Mouse (Mus musculus): Measurements from ENCODE around the gene Ttll5. TPM values are rescaled to one million over a fixed set of nuclear protein-coding genes. Genes with fewer than 3 reads are reported as not detected.

Ttll5 gene
- polyA plus RNA-seq, 1 experiment: 7.3 TPM

DNA sequence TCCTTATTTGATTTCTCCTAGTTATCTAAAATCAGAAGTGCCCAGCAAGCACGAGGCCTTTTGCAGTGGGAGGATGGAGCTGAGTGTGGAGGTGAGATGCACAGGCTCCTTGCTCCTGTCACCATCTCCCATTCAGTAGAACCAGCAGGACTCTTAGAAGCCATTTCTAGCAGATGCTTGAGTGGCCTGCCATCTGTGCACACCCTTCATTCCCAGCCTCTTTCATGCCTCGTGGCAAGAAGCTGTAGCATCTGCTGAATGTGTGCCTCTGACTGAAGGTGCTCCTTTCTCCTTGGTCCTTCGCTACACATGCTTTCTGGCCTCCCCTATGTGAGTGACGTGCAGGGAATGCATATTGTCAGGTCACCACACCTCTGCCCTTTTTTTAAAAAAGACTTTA is 143.9 kb downstream of the Ttll5 start:
- no peak for DNase-seq (ENCODE audit: low spot score)

DNA sequence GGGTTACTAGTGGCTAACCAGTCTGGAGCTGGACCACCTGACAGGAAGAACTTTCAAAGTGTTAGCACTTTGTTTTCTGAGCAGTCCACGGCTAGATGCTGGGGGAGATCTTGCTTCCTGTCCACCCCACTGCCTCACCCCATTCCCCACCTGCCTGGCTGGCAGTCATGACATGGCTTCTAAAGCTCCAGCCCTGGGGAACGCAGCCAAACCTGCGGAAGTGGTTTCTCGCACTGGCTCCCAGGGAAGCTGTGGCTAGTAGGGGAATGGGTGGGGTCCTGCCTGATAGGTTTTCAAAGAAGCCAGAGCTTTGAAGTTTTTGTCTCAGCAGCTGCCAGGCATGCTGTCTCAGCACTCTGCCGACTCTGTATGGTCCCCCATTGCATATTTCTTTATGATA is 145.1 kb downstream of the Ttll5 start:
- DNase-seq (ENCODE audit: low spot score): no peak

DNA sequence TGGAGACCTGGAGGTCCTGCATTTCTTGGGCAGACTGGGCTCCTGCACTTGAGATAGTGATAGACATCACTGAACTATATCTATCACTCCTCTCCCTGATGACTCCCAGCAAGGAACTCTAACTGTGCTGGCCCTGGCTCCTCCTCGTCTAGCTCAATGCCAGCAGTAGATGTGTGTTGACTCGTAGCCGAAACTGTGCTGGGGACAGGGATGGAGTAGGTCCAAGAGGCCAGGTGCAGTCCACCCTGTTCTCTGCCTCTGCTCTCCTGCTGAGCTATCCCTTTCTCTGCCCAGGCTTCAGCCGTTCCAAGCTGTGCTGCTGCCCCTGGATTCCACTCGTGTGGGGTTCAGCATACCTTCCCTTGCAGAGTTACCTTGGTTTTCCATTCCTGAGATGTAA is 145.7 kb downstream of the Ttll5 start:
- DNase-seq (ENCODE audit: low spot score): no peak

DNA sequence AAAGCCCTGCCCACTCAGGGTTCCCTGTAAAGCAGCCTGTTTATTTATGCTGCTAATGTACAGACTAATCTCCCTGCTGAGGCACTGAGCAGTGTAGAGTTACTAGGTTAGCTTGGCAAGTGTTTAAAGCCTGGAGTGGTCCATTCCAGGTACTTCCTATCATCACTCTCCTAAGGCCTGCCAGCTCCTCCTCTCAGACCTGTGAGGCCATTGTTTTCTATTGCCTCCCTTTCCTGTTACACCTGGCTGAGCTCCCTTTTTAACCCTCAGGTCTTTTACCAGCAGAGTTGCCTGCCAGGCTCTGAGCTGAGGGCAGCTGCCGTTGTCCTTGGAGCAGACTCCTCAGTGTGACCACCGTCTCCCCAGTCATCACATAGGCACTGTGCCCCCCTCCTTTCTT is 146.3 kb downstream of the Ttll5 start:
- no peak for DNase-seq (ENCODE audit: low spot score)

DNA sequence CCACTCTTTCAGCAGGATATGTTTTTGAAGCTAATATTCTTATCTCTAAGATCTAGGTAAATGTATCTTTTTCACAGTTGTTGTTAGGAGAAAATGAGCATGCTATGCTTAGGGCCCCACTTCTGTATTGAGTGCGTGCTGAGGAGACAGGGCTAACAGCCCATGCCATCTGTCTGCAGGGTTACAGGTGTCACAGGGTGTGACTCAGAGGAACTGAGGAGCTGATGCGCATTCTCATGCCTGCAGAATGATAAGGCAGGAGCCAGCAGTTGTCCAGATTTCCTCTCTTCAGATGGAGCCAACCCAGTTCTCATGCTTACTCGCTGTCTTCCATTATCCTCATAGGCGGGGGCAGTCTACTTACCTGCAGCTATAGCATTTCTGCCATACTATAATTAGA is 147.2 kb downstream of the Ttll5 start:
- DNase-seq (ENCODE audit: low spot score): no peak

DNA sequence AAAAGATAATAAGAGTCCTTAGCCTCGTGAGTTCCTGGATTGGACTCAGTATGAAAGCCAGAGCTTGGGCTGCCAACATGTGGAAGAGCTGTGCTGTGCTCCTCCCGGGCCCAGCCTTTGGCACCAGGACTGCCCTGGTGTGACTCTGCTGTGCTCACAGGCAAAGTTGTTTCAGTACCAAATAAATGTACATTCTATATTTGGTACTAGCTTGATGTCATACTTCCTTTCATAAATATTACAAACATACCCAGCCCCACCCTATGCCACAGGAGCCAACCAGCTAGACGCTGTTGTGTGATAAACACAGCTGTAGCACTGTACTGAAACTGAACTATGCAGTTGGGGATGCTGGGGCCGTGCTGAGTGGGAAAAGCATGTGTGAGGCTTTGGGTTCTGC is 149.1 kb downstream of the Ttll5 start:
- no peak for DNase-seq (ENCODE audit: low spot score)

DNA sequence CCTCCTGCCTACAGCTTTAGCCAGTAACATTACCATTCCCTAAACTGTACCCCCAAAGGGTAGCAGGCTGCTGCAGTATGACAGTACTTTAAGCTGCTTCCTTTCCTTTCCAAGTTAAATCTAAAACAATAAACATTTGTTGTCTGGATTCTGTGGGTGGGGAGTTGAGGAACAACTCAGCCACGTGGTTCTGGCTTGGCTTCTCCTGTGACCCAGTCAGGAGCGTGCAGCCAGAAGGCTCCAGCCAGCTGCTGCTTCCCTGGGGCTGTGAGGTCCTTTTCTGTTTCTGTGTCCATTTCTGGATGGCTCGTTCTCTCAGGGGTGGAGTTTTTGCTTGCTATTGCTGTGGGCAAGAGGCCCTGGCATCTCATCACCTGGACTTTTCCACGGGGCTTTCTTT is 149.6 kb downstream of the Ttll5 start:
- DNase-seq (ENCODE audit: low spot score): no peak

DNA sequence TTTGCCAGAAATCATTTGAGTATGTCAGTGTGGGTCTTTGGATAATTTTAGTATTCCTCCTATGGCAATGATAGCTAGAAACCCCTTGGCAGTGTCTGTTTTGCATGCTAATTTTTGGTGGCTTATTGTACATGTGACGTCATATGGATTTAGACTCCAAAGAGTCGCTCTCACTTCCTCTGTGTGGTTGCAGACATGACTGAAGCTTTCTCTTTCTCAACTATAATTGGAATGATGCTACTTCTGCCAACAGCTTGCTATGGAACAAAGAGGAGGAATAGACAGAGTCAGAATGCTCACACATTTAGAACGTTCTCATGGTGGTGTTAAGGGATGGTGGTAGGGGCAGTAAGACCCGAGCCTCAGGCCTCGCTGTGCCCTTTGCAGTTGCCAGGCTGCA is 155.5 kb downstream of the Ttll5 start:
- no peak for DNase-seq (ENCODE audit: low spot score)

DNA sequence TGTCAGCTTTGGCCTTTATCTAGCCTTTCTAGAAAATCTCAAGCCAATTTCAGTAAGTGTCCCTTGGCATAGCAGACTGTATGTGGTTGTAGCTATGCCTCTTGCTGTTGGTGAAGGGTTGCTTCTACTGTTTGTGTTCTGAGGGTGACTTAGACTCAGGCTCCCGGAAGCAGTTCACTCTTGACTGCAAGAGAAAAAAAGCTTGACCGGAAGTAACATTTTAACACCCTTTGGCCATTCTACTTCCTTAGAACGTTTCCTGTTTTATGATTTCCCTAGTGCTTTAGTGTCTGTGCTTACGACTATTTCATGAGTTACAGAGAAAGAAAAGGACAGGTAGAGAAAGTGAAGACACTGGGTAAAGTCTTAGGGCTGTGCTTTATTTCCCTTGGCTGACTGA is 161.1 kb downstream of the Ttll5 start:
- DNase-seq (ENCODE audit: low spot score): no peak

DNA sequence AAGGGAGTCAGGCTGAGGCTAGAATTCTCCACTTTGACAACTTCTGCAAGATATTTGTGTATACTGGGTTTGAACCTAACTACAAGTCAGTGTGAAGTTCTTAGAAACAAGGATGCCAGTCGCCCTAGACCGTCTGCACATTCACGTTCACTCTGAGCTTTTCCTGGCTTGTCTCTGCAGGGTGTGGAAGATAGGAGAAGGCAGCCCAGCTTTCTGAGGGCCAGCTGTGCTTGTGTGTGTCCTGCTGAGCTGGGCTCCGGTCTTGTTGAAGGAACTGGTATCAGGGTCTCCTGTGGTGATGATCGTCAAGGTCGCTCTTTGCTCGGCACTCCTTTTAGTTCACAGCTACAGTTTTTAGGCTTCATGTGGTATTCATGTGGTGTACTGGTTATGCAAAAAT is 161.6 kb downstream of the Ttll5 start:
- DNase-seq (ENCODE audit: low spot score): no peak

DNA sequence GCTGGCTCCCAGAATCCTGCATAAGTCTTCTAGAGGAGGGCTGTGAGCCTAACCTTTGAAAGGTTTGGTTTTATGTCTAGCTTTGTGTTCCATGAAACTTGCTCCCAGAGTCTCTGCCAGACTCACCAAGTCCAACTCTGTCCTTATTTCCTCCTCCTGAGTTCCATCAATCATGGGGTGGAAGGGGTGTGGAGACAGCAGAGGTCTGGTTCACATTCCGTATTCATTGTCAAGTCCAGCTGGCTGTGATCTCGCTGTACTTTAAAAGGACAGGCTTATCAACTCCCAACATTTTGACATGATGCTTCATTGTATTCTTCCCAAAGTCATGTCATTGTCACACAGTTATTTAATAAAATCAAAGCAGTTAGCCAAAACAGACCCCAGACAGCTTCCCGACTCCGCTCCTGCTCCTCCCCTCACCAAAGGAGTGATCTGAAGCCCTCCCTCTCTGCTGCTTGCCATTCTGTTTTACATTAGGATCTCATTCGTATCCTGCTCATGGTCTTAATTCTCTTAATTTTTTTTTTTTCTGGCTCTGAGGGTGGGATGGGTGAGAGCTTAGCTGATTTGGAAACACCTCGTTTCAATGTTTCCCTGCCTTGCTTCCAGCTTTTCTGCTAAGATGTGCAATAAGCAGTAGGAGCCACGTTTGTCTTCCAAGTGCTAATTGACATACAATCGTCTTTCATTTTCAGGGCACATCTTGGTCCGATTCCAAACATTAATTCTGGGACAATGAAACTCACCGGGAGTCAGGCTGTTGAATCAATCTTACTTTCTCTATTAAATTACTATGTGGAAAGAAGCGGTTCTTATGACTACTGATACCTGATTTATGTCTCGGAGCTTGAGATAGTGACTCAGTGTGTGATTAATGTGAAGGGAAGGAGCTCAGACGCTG is 162.3 kb downstream of the Ttll5 start:
- DNase-seq (ENCODE audit: low spot score): no peak

DNA sequence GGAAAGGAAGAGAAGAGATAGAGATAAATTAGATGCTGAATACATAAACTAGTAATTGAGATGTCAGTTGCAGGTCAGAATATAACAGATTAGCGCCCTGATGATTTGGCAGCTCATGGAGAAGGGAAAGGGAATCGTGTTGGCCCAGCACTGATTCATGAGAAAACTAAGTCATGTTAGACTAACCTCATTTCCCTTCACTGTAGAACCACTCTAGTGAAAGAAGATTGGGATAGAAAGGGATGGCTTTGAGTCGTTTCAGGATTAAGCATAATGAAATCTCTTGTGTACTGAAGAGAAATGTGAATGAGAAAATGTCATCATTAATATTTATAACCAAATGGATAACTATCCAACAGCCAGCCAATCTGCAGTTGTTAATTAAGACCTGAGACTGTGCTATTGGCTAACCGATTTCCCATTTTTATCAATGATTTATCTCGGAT is 163.0 kb downstream of the Ttll5 start:
- no peak for DNase-seq (ENCODE audit: low spot score)

DNA sequence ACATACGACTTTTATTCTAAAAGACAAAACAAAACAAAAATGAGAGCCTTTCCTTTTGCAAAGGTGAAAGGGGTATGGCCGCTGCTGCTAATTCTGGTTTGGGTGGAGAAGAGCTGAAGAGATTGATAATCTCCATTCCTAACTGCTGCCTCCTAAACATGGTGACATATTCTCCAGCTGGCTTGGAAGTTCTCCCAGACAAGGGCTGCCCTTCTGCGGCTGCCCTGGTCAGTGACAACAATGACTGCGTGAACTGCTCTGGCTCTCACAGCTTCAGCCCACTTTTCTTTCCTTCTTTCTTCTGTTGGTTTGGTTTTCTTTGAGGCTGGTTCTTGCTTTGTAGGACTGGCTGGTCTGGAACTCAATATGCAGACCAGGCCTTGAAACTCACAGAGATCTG is 163.7 kb downstream of the Ttll5 start:
- no peak for DNase-seq (ENCODE audit: low spot score)

DNA sequence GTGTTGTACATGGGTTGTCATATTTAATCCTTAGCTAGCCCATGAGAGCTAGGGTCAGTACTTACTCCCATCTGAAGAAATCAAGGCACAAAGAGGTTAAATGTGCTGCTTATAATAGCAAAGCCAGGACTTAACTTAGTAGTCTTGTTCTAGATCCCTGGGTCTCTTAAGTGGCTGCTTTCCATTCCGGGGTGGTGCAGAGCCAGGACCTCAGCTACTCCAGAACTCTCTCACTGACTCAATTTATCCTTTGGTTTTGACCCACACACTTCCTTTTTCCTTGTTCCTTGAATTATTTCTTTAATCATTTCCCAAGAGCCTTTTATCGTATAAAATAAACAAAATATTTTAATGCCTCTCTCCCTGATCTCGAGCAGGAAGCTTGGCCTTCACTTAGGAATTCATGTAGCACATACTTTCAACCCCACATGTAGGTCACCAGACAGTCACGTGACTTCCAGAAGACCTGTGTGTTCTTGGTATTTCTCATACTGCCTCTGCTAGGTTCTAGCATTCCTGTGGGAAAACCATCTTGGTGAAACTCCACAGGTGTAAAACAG is 164.4 kb downstream of the Ttll5 start:
- no peak for DNase-seq (ENCODE audit: low spot score)

DNA sequence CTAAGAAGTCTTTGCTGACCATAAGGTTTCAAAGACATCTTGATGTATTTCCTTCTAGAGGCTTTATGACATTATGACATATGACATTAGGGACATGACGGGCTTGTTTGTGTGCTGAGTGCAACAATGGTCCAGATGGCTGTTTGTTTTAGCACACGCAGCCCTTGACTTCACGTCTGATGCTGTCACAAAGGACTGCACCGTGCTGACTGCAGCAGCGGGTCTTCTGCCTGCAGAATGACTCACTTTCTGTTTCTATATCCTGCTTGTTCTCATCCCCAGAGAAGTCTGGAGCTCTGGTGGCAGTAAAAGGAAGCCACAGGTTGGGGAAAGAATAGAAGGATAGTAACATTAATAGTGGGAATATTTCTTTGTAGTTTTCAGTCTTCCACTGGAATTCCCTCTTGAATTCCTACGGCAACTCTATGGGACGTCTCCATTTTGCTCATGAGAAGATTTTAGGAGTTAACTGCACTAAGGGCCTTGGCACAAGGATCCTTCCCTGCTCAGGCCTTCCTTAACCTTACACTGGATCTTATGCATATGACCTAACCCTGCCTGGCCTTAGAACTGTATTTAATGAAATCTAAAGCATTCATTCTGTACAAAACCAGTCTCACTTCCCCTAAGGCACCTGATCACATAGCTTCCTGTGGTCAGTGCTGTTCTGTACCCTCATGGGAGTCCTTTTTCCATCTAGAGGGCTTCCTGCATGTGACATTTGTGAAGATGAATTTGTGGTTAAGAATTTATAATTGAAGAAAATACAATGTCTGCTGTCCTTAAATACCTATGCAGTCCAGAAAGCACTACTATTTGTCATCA is 167.8 kb downstream of the Ttll5 start:
- DNase-seq (ENCODE audit: low spot score): no peak

DNA sequence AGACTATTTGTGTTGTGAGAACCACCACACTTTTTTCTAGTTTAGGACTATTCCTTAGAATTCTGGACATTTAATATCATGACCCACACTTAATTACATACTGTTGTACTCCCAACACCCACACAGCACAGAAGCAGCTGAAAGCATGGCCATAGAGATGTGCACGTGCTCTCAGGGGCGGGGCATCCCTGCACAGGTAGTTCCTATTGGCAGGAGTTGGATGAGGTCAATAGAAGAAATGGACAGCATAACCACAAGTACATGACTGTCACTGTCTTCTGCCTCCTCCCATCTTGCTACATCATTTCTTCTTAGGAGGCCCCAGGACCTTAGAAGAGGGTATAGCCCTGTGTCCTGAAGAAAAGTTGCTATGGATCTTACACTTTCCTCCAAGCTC is 168.4 kb downstream of the Ttll5 start:
- no peak for DNase-seq (ENCODE audit: low spot score)

DNA sequence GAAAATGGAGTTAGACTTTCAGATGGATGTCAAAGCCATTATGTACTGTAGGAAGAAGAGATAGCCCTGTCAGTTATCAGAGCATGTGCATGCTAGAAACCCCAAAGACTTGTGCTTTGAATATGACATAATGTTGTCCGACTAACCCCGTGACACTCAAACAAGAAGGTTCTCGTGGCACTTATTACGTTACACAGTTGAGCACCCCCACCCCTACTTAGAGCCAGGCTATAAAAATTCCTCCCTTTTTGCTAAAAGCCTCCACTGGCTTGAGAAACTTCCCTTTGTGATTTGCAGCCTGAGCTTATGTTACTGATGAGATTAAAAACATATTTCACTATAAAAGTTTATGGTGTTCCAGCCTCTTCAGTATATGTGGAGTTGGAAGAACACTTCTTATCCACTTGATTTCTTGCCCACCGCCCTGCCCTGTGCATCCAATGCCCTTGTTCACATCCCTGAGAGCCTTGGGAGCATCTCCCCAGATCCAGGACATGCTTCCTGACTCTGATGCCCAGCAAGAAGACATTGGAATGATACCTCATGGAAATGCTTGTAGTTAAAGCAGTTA is 169.4 kb downstream of the Ttll5 start:
- DNase-seq (ENCODE audit: low spot score): no peak

DNA sequence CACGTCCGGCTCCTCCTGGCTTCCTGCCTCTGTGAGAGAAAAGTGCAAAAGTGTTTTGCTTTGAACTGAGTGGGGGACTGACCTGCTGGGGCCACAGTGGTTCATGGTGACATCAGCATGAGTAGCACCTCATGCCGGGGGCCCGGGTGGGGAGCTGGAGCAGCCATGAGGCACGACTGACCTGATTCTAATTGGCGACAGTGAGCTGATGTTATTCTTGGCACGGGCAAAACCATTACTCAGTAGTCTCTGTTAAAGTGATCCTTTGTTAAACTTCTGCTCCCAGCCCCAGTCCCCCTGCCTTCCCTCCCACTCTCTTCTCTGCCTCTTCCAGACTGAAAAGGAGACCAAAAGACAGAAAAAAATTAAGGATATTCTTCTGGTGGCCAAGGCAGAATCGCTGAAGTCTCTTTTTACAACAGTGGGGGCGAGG is 176.2 kb downstream of the Ttll5 start:
- no peak for DNase-seq (ENCODE audit: low spot score)

DNA sequence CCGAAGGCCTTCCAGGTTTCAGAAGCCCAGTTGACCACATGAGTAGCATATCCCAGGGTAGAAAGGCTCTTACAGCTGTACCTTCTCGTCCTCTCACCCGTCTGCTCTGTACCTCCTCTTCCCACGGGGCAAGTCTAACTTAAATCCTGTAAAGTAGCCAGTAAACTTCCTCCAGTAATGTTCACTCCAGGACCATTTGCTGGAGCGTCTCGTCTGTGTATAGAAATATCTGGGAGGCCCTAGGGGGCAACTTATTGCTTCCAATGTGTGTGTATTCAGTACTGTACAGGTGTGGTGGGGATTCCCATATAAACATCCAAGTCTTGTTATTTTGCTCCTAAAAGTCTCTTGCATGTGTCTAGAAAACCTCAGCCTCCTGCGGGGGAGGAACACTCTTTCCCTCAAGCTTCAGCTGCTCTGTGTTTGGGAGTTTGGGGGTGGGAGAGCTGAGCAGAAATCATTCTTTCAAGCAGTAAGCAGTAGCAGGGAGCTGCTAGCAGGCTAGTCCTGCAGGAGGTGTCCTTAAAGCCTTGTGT is 176.7 kb downstream of the Ttll5 start:
- DNase-seq (ENCODE audit: low spot score): no peak

DNA sequence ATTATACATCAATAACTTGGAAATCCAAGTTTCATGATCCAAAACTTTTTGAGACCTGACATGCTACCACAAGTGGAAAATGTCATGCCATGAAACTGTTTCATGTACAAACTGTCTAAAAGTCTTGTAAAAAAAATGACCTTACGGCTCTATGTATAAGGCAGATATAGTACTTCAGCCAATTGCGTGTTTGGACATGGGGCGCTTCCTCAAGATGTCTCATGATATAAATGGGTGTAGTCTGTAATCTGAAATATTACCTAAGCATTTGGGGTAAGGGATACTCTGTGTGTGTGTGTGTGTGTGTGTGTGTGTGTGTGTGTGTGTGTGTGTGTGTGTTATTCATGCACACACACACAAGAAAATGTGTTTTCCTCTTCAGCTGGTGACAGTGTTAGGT is 180.2 kb downstream of the Ttll5 start:
- no peak for DNase-seq (ENCODE audit: low spot score)

DNA sequence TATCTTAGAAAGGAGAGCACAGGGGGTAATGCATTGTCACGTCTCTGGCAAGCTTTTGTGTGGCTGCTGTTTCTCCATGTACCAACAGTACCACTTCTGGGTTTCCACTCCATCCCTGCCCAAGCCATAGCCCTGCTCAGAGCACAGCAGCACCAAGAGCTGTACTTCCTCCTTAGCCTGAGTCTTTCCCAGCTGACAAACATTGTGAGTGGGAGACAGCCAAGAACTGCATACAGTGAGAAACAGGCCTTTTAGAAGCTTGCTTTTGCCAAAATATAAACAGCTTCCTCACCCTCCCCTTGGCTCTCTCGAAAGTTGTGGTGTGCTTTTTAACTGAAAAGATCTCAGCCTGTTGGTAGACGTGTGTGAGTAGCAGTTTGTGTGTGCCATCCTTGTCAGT is 182.9 kb downstream of the Ttll5 start:
- no peak for DNase-seq (ENCODE audit: low spot score)

DNA sequence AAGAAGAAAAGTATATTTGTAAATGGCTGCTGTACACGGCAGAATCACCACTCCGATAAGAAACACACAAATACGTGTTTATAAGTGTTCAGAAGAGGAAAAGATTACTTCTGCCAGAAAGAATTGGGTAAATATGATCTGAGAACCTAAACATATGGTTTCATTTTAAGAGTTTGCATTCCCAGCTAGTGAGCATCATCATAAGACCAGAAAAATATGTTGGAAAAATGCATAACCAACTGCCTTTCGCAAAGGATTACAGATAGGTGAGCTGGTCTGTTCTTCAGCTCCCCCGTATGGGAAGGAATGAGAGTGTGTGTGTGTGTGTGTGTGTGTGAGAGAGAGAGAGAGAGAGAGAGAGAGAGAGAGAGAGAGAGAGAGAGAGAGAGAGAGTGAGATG is 186.2 kb downstream of the Ttll5 start:
- DNase-seq (ENCODE audit: low spot score): no peak

Measured in urinary bladder, adult 2 months (tissue).